Comparison of ENCODE assay signal across 25 mouse cellular contexts in genomic region chr5:127470351-127470750, GRCm38 (mm10).
"Had no signal": no experiment of that assay in that cellular context is flagged by ENCODE, and none has a peak within 500 bp of the region (broad histone marks: within the 10 kb centered on the region; RNA-seq: fewer than 3 reads in every experiment).

No protein-coding gene starts in this region.

- H3K4me2 ChIP-seq: heart, embryonic 11.5 days; hindbrain, embryonic 12.5 days; hindbrain, embryonic 14.5 days; intestine, embryonic 15.5 days; liver, embryonic 11.5 days; liver, embryonic 13.5 days; liver, embryonic 15.5 days had no signal

- ATAC-seq: hindbrain, embryonic 16.5 days; inflammation-experienced regulatory T-cells, adult 6 months; intestine, embryonic 15.5 days; intestine, postnatal 0 days had no signal

- H3K9ac ChIP-seq: hindbrain, embryonic 12.5 days; hindbrain, embryonic 14.5 days; intestine, embryonic 15.5 days; liver, embryonic 13.5 days; liver, embryonic 15.5 days had no signal

- H3K27ac ChIP-seq: heart, adult 2 months; hindbrain, embryonic 10.5 days; hindbrain, embryonic 12.5 days; hindbrain, embryonic 14.5 days; intestine, embryonic 15.5 days; layer of hippocampus, adult 2 months; left cerebral cortex, adult 2 months; liver, embryonic 13.5 days; liver, embryonic 15.5 days had no signal

- H3K36me3 ChIP-seq: hindbrain, embryonic 10.5 days; hindbrain, embryonic 12.5 days; intestine, embryonic 15.5 days; liver, embryonic 13.5 days; liver, embryonic 15.5 days had no signal

- H3K4me3 ChIP-seq: heart, adult 2 months; hindbrain, embryonic 10.5 days; hindbrain, embryonic 12.5 days; intestine, embryonic 15.5 days; layer of hippocampus, adult 2 months; left cerebral cortex, adult 2 months; liver, embryonic 13.5 days; liver, embryonic 15.5 days had no signal

- H3K27me3 ChIP-seq: intestine, embryonic 15.5 days; liver, embryonic 13.5 days; liver, embryonic 15.5 days had no signal

- H3K4me1 ChIP-seq: hindbrain, embryonic 12.5 days; intestine, embryonic 15.5 days; liver, embryonic 13.5 days; liver, embryonic 15.5 days had no signal

- H3K9me3 ChIP-seq: hindbrain, embryonic 10.5 days; hindbrain, embryonic 12.5 days; intestine, embryonic 15.5 days; liver, embryonic 13.5 days; liver, embryonic 15.5 days had no signal

- DNase-seq: gastrocnemius, postnatal 14 days; gastrocnemius, postnatal 36 days; heart, adult 11 months; heart, adult 2 months; heart, postnatal 10 days; heart, postnatal 4 days; kidney, adult 18-20 months; kidney, adult 8-10 months; kidney, postnatal 10 days; kidney, postnatal 25 days; kidney, postnatal 4 days; liver; liver, embryonic 13.5 days had no signal
